Mouse (Mus musculus): ENCODE data around the gene Ntf3. TPM values are rescaled to one million over a fixed set of nuclear protein-coding genes. Genes with fewer than 3 reads are reported as not detected.

Ntf3 gene
- total RNA-seq, 1 experiment from 2014 or later = 2.6 TPM

DNA sequence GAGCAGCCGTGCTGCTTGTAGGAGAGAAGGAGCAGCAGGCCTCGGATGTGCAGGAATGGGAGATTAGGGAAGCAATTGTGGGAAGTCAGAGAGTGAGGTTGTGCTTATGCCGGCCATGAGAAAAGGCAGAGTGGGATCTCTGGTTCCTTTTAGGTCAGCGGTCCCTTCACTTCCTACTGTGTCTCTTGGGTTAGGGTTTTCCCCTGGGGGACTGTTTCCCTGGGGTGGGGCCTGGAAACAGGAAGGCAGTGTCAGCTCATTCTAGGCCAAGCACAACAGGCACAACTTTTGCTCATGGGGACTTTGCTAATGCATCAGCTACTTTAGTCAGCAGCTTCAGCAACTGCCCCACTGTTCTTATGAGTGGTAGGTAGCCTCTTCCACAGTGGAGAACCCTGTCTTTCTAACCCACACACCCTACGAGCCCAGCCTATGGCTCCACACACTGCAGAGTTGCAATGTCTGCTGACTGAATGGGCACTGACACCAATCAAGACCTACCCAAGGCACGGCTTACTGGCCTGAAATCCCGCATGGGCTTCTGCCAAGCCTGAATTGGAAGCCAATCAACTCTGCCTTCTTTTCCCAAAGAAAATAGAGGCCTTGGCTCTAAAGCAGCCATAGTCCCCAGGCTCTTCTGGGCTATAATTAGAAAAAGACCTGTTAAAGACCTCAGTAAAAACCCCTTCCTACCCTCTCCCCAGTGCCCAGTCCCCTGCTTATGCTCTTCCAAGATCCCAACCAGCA is 60.5 kb downstream of the Ntf3 start:
- peak; percentile 35 for DNase-seq

DNA sequence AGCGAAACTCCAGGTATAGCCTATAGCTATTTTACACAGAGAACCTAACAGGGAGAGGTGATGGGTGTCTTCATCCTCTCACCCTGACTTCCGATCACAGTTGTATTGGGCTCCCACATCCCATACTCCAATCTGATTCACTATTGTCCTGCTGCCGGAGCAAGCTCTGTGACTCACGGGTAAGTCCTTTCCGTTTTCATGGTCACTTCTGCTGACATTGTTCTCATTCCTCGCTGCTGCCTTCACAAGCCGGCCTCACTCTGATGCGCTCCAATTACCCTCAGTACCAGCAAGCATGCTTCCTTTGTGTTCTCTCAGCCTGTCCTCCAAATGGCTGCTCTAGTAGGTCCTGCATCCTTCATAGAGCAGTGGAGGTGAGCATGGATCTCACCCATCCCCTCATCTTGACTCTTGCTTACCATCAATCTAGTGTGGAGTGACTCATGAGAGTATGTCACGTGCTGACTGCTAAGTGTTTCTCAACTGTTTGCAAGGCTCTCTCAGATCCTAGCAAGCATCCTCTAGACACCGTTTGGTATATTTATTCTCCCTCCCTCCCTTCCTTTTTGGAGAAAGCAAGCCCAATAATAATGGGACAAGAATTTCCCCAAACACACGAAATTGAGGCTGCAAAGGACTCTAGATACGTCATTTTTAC is 61.5 kb downstream of the Ntf3 start:
- DNase-seq = peak; percentile 10

DNA sequence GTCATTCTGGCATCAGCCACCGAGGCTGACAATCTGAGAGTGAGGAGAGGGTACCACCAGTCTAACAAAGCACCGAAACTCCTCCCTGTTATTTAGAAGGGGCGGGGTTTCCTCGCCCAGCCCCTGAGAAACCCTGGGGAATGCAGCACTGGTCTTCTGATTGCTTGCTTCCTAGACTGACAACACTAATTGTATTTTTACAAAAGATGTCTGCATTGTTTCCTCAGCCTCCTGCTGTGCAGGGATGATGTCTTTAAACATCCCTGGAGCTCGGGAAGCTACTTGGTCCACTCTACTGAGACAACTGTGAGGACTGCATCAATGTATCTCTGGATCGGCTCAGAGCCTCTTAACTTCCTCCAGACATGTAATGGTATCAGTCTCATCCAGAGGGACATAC is 64.1 kb downstream of the Ntf3 start:
- no peak for DNase-seq

DNA sequence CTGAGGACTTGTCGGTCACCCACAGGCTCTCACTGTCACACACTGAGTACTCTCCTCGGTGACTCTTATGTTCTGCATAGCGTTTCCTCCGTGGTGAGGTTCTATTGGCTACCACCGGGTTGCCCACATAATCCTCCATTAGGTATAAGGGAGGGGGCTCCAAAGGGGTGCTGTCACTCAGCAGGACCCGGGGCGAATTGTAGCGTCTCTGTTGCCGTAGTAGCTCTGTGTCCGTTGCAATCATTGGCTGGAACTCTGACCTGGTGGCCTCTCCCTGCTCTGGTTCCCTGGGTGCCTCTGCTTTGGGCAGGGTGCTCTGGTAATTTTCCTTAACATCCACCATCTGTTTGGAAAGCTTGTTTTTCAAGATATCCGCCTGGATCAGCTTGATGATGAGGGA is 64.7 kb downstream of the Ntf3 start:
- no peak for DNase-seq

DNA sequence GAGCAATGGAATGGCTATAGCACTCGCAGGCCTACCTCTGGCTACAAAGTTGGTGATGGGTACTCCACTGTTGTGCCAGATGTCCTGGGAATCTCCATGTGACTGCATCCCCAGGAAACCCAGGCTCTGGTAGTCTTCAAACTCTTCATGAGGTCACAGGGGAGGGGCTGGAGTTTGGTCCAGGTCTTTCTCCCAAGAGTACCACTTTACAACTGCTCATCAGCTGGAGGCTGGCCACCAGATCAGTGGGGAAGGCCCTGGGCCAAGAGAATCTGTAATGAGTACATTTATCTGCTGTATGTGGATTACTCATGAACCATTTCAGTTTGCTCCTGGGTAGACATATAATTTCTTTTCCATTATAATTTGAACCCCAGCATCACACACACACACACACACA is 66.1 kb downstream of the Ntf3 start:
- no peak for DNase-seq

DNA sequence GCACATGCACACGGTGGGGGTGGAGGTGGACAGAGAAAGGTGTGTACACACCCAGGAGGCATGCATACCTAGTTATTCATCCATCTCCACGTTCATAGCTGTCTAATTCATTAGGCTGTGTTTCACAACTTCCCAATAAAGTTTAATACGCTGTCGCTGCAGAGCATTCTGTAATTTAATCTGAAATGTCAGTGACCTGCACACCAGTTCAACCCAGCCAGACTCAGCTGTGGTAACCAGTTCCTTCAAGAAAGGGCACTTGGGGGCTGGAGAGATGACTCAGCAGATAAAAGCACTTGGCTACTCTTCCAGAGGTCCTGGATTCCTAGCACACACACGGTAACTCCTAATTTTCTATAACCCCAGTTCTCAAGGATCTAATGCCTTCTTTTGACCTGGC is 69.2 kb downstream of the Ntf3 start:
- no peak for DNase-seq

DNA sequence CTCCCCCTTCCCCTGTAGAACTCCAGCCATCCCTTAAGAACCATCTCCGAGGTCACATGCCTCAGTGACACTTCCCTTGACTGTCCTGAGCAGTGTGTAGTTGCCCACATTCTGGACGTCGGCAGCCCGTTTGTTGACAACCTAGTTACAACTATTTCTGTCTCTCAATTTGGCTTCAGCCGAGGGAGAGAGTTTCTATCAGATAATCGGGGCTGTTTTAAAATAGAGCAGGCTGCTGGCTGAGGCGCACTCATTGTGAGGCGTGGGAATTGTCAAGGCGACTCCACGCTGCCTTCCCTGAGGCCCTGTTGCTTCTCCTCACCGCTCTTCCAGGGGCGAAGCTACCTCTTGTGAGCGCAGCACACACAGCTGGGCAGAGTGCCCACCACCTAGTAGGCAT is 70.6 kb downstream of the Ntf3 start:
- no peak for DNase-seq

DNA sequence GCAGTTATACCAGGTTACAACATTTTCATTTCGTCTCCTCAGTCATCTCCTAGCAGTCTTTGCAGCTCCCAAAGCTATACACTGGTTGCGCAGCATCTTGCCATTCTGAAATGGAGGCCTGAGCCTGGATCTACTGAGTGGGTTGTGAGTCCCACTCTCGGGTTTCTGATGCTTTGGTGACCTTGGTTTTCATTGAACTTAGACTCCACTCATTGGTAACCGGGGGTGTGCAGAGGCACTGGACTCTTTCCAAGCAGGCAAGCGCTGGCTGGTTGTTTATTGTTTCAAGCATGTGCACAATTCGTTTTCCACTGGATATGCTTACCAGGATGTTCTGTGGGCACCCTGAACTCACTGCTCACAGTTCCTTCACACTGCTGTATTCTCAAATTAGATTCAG is 71.7 kb downstream of the Ntf3 start:
- no peak for DNase-seq

DNA sequence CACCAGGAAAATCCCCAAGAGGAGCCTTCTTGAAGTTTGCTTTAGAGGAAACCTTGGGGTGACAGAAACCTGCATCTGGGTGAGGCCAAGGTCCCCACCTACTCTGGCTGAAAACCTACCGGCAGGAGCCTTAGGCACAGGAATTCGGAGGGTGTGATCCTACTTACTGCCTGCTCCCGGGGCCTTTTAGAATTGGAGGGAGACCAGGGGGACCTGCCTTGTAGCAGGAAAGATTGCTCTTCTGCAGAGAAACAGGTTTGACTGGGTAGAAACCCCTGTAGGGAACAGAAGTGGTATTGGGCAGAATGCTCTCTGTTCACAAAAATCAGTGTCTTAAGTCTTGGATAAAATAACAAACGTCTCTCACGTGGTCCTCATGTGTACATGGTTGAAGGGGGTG is 74.7 kb downstream of the Ntf3 start:
- no peak for DNase-seq

DNA sequence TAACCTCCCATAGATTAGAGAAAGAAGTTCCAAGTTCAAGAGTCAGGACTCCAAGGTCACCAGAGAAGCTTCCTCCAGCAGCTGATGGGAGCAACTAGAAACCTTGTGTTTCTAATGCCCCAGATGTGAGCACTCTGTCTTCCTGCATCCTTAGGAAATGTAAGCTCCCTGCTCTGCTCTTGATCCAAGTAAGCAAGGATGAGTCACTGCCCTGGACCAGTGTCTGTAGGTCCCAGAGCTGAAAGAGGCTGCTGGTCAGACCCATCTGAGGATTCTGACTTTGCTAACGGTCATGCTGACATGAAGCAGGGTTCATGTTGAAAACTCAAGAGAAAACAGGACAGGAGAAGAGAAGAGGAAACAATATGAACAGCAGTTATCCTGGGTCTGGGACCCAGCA is 76.6 kb downstream of the Ntf3 start:
- DNase-seq = no peak

DNA sequence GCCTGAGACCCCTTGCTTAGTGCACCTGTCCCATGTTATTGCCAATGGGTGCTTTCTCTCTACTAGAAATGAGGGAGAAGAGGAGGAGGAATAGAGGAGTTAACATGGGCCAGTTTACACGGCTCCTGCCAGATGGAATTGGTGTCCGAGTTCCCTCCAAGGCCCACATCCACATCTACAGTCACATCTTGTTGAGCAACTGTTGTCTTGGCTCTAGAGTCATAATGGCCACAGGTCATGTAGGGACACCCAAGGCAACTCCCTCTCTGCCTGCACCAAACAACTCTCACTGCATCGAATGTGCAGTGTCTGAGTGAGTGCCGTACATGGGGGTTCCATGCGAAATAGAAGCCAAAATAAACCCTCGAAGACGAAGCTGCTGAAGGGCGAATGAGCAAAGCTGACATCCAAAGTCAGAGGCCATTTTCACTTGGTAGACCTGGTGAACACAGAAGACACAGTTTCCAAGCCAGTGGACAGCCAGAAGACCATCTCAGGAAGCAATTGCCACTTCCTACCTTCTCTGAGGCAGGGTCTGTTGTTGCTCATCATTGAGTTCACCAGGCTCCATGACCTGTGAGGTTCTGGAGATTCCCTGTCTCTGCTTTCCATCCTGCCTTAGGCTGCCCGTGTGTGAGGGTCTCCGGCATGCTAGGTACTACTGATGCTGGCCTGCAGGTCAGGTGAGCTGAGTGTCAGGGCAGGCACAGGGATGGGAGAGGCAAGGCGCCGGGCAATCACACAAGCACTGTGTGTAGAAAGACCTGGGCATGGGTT is 78.0 kb downstream of the Ntf3 start:
- DNase-seq = no peak

DNA sequence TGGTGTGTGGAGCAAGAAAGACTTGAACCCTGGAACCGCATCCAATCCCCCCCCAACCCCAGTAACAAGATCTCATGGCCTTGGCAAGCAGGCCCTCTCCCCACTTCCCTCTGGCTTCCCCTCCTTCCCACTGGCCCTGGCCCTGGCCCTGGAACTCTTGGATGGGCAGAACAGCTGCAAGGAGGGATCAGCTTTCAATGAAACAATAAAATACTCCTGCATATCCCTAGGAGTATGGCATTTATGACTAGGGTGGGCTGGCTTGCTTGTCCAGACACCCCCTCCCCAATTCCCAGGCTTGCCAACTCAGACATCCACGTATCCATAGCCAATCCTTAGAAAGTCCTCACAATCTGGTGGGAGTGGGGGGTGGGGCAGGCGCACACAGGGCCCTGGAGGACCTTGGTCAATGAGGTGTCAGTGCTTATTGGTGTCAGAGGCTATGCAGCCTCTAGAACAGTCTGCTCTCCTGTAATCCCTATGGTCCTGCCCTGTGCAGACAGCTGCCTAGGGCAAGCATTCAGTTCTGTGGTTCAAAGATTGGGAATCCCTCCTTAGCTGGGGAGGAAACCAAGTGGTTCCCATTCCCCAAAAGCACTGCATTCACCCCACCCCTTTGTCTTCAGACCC is 80.3 kb downstream of the Ntf3 start:
- no peak for DNase-seq

DNA sequence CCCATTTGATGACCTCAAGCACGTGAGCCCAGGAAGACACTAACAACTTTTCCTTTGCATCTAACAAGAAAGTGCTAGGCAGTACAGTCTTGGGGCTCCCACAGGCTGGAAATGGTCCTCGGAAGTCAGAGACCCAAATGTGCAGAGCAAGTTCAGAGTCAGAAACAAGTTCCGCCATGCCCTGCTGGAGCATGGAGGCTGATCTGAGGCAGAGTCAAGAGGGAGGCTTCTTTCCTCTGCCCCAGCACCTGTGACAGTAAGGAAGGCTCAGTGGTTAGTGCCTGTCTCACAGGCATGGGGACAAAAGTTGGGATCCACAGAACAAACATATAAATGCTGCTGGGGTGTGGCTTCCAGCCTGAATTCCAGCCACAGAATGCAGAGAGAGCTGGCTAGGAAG is 86.2 kb downstream of the Ntf3 start:
- DNase-seq = no peak

DNA sequence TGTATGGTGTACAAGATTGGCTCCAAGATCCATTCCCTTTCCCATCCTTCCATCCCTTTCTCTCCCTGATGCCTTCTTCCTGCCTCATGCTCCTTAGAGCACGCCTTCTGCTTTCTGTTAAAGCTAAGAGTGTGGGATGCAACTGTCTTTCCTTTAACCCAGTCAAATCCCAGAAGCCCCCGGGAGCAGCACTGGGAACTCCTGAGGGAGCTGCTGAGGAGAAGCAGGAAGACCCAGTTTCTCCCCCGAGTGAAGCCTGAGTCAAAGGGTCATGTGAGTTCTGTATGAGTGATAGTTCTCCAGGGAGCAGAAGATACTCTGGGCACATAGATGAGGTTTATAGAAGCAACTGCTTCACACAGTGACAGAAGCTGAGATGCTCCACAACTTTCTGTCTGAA is 109.0 kb downstream of the Ntf3 start:
- DNase-seq = no peak

DNA sequence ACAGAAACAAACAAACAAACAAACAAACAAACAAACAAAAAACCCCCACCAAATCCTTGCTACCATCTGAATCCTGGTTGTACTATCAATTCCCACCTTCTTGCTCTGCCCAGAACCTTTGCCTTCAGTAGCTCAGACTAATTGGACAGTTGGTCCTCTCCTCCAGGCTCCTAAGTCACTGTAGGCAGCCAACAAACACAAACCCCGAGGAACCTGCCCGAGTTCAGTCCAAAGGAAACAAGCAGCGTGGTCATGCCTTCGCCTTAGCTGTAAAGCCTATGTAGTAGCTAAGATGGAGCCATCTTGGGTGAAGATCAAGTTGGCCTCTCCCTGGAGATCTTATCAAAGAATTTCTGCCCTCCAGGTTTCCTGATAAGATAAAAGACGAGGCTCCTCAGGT is 113.6 kb downstream of the Ntf3 start:
- DNase-seq = no peak
